Mouse (Mus musculus): ENCODE measurements around the gene 1110004F10Rik. TPM values are rescaled to one million over a fixed set of nuclear protein-coding genes. Genes with fewer than 3 reads are reported as not detected.
A peak's percentile ranks its signal among the peaks of the same experiment; 100 is the strongest.

The 1110004F10Rik gene
- total RNA-seq, 2 experiments from 2014 or later: 118 TPM

DNA sequence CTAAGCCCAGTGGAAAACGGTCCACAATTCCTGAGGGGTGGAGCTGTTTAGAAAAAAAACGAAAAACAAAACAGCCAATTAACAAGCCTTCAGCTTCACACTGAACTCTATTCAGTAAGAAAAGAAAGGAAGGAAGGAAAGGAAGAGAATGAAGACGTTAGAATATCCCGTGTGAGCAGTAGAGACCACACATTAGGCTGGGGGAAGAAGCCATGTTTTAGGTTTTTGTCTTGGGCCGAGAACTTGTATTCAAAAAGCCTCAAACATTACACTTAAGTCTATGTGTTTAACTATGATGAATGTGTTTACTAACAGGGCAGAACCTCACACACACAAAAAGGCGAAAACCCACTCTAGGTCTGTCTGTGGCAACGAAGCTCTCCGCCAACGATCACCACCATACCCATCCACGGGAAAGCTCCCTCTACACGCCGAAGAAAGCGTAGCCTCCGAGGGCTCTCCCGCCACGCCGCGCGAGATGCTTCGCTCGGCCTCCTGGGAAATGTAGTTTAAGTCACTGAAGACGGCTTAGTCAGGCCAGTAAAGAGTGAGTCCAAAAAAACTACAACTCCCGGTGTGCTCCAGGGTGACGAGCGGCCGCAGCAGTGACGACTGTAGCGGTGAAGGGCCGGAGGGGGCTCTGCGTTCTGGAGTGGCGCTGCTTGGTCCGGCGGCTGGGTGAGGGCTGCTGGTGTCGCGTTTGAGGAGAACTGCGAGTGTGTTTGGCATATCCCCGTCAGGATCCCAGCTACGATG, 53.7 kb downstream of the 1110004F10Rik start:
- peak; percentile 93 for DNase-seq

DNA sequence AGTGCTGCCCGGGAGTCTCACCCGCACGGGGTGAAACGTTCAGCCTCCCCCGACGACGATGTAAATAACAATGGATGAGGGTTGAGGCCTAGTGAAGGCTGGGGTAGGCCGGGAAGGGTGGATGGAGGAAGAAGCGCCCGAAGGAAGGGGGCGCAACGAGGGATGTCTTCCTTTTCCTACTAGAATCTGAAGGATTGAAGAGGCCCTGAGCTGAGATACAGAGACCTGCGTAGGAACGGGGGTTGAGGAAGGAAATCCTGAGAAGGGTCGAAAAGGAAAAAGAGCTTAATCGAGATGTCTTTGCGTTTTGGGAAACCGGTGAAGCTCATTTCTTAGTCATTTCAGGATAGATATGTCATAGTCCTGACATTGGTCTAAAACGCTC, 54.3 kb downstream of the 1110004F10Rik start:
- DNase-seq: no peak

DNA sequence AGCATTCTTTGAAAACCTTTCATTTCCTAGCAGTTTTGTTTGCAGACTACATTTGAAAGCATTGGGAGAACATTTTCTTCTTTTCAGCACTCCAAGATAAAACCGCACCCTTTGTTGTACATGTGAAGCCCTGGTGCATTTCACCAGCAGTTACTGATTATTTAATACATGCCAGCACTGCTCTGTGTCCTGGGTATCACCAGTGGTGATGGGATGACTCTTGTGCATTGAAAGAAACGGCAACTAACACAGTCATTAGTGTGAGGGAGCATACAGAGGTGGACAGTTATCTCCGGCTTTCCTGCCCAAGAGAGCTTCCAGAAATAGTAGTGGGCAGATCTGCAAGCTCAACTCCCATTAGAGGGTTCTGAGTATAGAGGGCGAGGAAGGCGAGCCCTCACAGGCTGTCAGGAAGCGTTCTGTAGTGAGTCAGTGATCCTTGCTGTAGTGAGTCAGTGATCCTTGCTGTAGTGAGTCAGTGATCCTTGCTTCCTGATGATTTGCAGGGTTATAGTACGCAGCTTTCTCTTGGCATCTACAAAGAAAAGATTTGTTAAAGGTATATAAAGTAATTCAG, 60.8 kb downstream of the 1110004F10Rik start:
- peak; percentile 48 to 61 for DNase-seq

DNA sequence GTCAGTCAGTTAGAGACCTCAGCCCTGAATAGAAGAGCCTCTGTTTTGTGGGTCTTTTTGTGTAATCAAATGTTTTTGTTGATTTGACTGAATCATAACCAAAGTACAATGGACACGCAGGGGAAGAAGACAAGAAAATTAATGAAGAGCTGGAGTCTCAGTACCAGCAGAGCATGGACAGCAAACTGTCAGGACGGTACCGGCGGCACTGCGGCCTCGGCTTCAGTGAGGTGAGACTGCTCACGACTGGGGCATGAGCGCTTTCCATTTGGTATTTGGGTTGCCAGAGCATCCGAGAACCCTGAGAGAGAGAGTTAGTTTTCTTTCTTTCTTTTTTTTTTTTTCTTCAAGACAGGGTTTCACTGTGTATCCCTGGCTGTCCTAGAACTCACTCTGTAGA, 63.9 kb downstream of the 1110004F10Rik start:
- DNase-seq: no peak

DNA sequence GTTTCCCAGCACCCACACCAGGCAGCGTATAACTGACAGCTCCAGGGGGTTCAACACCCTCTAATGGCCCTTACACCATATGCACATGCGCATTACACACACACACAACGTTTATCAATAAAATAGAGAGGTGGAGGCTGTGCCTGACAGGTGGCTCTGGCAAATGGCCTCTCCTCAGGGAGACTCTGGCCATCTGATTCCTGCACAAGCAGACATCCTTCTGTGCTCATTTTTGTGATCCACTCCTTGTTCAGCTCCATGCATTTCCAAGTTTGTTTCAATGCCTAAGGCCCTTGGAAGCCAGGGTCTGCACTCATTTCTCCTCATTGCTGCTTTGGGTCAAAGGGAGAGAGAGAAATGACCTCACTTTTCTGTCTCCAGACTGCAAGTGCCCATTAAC, 71.5 kb downstream of the 1110004F10Rik start:
- DNase-seq: no peak

DNA sequence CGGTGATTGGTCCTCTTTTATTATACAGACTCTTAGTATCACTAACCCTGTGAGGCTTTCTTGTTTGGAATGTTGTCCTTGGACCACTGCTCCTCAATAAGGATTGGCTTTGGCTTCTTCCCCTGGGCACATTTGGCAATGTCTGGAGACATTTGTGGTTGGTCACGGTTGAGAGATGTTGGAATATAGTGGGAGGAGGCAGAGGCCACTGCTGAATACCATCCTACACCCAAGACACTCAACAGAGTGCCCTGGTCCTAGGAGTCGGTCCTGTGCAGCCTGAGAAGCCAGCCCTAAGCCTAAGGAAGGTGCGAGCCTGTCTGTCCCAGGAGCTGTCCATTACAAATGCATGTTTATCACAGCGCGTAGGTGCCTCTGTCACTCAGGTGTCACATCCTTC, 72.3 kb downstream of the 1110004F10Rik start:
- DNase-seq: no peak

DNA sequence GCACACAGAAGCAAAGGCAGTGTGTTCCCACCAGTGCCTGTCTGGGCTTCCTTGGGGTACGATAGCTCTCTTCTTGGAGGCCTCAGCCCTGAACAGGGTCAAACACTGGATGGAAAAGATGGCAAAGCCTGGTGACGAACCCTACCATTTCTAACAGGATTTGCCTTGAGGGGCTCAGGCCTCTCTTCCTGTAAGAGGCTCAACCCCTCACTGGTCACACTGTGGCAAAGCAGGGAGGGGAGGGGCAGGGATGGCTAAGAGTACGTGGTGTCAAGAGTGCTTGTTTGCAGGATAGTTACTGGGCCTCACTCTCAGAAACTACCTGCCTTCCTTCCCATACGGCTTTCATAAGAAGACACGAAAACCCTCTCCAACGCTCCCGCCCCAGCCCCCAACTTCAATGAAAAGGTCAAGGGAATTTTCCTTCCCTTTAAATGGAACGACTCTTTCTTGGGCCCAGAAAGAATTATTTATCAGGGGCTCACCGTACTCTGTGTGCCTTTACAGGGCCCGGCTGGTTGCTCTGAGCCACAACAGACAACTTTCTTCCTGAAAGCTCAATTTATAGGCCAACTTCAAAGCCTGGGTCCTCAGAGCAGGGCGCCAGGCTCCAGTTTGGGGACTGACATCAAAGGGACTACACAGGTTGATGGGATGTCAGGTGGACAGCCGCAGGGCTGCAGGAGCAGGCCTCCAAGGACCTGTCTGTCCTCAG, 76.2 kb downstream of the 1110004F10Rik start:
- peak; percentile 31 to 64 for DNase-seq

DNA sequence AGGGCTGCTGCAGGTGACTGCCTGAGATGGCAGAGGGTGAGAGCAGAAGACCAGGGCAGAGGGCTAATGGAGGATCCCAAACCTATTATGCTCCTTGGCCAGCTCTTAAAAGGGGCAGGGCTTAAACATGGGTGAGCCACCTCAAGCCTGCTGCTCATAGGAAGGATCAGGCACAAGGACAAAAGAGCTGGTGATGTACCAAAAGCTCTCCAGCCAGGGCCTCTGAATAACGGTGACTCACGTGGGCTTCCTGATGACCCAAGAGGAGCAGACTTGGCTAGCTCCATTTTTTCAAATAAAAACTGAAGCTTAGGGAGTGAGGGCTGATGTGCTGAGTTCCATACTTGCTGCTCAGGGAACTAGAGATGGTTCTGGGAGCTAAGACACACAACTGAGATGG, 76.8 kb downstream of the 1110004F10Rik start:
- DNase-seq: peak; percentile 71 to 75

DNA sequence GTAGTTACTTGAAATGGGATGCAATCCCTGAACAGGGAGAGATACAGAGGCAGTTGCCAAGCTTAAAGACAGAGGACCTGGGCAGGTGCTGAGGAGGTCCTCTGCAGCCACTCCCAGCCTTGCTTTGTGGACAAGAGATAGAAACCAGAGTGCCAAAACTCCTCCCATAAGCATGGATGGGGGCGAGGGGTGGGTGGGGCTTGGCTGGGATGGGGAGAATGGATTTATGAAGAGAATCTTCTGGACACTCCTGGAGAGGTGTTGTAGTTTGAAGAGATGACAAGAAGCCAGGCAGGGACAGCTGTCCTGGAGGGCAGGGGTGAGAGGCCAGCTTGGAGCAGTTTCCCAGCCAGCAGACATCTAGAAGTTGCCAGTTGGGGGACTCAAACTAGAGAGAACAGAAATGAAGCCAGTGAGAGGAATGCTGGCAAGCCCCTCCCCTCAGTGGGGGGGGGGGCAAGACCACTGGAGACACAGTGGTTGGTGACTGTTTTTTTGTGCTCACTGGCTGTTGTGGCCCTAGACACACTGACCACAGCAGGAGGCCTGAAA, 80.2 kb downstream of the 1110004F10Rik start:
- DNase-seq: no peak

DNA sequence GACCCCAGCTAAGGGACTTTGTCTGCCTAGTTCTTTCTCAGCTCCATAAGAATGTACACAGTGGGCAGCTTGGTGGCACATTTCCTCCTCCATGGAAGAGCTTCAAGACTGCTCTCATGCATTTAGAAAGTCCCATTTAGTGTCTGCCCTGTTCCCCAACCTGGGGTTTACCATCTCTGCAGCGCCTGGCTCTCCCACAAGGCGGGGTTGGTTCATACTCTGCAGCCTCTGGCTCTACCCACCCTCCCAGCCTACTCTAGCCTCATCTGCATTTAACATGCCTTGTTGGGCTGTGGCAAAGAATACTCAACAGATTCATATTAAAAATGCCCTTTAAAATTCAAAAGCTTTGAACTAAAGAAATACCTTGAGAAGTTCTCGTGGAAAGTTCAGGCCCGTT, 81.5 kb downstream of the 1110004F10Rik start:
- DNase-seq: no peak

DNA sequence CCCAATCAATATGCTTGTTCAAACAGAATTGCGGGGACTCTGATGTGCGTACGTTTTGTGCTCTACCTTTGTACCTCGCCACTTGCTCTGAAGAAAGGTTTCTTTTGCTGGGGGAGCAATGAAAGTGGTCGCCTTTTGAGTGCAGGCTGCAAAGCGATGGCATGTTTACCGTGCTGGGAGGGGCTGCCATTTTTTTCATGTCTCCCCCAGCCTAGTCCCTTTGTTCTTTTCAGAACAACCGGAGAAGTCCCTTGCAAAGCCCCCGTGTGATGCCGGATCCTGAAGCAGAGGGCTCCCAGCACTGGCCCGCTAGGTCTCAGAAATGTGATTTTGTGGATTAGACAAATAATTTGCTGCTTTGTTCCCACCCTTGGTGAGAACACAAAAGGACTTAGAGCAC, 82.0 kb downstream of the 1110004F10Rik start:
- no peak for DNase-seq

DNA sequence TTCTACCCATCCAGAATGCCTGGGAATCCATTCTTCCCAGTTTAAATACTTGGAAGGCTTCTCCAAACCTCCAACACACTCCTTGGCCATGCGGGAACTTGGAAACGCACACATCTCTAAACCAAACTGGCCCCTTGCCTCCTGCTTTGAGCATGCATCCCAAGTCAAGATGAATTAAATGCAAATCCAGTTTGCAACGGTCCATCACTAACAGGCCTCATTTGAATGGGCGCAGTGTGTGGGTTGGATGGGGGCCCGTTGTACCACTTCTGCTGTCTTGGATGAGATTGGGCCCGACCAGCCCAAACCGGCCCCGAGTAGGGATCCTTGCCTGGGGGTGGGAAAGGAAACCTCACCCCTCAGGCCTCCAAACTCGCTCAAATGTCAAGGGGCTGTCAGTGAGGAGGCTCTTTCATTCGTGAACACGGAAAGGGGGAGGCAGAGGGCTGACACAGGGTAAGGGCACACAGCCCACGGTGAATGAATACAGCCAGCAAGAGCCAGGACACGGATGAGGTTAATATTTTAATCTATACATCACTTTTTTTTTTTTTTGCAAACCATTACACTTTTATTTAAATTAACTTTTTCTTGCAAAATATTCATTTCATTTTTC, 83.9 kb downstream of the 1110004F10Rik start:
- DNase-seq: no peak

DNA sequence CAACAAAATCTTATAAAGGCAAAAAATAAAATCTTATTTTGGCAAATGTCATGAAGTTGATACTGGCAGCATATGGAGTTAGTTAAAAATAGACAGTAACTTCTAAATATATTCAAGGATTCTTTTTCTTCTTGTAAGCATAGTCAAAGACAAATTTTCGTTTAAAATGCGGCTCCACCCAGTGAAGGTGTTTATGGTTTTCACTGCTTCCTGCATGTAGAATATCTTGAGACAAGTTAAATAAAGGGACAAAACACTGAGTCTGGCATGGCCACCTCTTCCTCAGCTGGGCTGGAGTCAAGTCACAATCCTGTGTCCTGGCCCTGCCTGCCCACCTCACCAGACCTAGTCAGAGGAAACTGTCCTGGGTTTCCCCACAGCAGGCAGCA, 84.4 kb downstream of the 1110004F10Rik start:
- no peak for DNase-seq

DNA sequence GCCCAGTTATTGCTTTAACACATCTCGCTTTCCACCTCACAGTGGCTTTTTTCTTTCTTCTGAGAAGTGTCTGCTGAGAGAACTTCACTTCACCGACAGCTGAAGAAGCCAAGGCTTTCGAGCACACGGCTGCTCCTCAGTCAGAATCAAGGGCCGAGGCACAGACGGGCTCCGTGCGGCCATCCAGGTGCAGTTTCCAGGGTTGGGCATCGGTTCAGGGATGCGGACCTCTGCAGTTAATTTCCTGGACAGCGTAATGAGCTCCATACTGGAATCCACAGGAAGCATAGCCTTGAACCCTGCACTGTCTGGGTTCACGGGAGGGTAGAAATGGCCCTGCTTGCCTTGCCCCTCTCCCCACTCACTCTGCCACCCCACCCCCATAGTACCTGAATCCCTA, 84.9 kb downstream of the 1110004F10Rik start:
- DNase-seq: no peak

DNA sequence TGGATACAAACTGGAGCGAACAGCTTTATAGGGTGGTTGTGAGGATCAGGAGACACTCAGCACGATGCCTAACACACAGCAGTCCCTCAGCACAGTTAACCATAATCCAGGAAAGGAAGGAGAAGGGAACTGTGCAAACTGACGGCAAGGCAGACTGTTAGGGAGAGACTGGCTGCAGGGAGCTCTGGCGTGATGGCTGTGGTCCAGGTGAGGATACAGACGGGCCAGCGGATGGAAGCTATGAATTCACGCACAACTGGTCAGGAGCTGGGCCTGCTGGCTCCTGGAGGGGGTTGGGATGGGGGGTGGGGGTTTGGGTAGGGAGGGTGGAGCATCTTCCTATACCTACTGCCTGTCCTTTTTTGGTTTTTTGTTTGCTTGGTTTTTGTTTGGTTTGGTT, 86.5 kb downstream of the 1110004F10Rik start:
- no peak for DNase-seq

DNA sequence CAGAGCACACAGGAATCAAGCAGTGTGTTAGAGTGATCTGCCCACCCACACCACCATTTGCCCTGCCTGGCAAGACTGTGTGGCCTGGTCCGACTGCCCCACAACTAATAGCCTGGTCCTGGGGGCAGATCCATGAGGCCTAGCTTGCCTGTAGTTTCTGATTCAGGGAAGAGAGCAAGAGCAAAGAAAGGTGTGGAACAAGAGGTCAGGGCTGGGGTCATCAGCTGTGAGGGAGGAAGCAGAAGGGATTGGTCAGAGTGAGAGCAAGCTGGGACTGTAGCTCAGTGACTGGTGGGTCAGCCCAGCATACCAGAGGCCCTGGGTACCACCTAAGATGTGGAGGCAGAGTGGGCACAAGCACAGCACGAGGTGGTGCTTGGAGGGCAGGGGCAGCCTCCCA, 87.9 kb downstream of the 1110004F10Rik start:
- no peak for DNase-seq

DNA sequence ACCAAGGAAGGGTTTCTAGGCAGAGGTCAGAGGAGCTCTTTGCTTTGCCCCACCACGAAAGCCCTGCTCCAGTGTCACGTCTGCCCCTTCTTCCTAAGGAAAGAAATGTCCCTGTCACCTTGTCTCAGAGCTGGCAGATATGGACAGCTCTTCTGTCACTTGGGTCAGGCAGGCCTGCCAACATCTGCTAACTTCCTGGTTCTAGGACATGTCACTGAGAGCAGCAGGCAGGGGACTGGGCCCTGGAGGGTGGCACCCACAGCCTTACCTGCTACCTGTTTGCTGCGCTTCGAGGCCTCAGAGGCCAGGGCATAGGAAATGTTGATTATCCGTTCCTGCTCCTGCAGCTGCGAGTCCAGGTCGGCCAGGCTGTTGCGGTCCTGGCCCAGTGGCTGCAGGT, 89.1 kb downstream of the 1110004F10Rik start:
- DNase-seq: no peak

DNA sequence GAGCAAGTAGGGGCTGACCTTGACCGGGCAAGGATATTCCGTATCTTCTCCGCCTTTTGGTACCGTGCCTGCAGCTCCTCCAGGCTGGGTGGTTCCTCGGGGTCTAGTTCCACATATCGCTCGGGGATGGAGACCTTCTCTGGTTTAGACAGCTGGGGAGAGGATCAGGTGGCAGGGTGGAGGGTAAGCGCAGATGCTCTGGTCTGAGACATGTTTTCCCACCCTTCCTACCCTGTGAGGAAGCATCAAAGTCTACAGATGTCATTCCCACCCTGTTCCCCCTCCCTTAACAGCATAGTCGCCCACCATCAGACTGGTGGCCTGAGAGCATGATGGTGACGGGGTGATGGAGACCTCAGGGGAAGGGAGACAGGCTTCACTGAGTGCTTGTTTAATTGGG, 90.2 kb downstream of the 1110004F10Rik start:
- no peak for DNase-seq

DNA sequence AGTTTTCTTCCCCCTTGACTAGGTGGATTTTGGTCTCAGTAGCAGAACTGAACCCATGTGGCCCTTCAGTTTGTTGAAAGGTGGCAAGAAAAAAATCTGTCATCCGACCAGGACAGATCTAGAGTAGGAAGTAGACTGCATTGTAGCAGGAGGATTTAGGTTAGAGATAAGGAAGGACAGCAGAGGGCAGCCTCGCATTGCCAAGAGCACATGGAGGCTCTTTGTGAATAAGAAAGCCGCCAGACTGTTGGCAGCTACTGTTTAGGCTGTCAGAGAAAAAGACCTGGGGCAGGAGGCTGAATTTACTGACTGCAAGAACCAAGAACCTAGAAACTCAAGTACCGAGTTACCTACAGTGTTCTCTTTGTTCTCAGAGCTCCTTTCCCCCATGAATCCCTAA, 92.2 kb downstream of the 1110004F10Rik start:
- DNase-seq: peak; percentile 39 to 56

DNA sequence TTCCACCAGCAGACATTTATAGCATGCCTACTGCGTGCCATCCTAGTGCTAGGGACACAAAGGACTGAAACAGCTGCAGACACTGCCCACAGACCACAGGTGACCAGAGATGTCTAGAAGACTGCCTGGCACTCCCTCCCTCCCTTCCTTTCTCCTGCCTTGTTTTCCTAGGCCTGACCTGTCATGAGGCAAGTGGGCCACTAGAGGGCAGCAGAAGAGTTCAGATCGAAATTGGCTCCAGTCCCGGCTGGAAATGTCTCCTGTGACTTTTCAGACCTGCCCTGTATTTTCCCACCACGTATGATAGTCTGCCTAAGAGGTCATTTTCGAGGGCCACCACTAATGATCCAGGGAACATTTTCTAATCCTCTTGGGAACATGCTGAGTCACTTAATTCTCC, 92.9 kb downstream of the 1110004F10Rik start:
- DNase-seq: peak; percentile 83

DNA sequence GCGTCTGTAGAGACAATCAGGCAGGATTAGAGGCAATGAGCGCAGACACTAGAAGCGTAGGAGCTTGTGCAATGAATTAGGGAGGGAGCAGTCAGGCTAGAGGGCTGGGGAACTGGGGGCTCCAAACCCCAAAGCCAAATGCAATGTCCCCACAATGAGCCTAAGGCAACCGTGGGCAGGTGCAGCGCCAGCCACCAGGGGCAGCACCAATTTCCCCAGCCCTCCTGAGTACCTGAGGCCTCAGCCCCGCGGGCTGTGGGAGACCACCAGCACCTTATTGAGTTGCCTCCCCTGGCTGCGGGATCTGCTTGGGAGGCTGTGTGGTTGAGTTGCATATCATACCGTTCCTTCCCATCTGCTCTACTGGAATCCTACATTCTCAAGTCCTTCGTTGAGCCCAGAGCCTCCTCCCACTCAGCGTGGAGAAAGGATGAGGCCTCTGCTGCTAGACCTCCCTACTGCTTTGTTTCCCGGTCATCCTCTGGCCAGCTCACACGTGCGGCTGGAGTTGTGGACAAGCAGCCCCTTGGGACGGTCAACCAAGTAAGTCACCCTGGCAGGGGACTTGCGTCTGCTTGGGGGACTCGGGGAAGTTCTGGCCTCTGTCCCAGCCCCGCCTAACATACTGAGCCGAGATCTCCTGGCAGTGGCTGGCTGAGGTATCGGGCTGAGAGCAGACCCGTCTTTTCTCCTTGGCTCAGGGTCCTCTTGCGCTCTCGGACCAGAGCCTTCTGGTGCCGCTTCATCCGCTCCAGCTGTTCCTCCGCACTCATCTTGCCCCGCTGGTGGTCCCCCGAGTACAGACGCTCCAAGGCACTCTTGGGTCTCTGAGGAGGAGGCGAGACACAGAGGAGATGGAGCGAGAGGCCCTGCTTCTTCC, 95.5 kb downstream of the 1110004F10Rik start:
- no peak for DNase-seq

DNA sequence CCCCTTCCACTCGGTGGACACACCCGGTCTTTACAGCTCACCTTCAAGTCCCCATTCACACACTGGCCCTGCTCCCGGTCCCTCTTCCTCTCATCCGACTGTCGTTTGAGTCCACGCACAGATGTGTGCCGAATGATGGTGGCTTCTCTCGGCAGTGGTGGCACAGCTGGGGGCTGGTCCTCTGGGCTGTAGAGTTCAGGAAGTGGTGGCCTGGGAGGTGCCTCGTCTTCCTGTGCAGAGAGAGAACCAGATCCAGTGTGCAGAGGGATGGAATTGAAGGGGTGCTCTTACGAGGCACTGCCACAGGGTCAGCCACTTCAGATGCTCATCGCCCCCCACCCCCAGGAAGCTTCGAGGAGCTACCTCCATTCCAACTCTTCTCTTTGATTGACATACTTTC, 98.0 kb downstream of the 1110004F10Rik start:
- no peak for DNase-seq

Data from adrenal gland, postnatal 36 days (tissue).